Mouse (Mus musculus): ENCODE measurements around the gene Wdr37.

The Wdr37 gene

DNA sequence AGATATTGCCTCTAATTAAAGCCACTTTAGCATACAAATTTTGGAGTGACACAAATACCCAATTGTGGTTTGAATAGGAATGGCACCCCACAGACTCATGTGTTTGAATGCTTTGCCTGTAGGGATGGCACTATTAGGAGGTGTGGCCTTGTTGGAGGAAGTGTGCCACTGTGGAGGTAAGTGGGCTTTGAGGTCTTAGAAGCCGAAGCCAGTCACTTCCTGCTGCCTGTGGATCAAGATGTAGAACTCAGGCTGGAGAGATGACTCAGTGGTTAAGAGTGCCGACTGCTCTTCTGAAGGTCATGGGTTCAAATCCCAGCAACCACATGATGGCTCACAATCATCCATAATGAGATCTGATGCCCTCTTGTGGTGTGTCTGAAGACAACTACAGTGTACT lies 30.8 kb downstream of the Wdr37 start:
- DNase-seq (ENCODE audit: low spot score in 2 of 2) = no peak

DNA sequence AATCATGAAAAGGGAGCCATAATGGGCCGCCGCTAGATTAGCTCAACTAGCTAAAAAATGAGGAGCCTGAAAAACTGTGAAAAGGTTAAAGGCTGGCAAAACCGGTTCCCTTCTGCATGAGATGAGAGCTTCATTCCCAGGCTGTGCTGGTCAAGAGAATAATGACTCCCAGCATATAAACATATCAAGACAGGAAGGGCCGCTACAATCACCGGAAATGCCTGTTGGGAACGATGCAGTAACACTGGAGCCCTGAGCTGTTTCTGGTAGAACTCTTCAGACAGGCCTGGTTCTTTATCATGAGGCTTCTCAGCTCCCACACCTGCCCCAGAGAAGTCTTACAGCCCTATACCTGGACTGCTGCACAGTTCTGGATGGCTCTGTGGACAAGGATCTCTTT lies 31.8 kb downstream of the Wdr37 start:
- DNase-seq (ENCODE audit: low spot score in 2 of 2) = no peak

DNA sequence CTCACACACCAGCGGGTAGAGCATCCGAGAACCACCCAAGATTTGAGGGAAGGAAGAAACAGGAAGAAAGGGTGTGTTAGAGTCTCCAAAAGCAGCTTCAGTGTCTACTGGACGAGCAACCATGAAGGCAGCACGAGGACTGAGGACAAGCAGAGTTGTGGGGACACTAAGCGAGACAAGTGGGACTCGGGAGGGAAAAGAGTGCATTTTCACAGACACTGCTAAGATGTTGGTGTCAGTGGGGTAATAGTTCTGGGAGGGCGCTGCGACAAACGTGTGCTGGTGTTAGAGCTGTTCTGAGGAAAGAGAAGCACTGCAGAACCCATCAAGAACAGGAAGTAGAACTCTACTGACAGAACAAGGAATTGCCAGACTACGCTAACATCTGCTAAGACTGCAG lies 32.6 kb downstream of the Wdr37 start:
- DNase-seq (ENCODE audit: low spot score in 2 of 2) = no peak

DNA sequence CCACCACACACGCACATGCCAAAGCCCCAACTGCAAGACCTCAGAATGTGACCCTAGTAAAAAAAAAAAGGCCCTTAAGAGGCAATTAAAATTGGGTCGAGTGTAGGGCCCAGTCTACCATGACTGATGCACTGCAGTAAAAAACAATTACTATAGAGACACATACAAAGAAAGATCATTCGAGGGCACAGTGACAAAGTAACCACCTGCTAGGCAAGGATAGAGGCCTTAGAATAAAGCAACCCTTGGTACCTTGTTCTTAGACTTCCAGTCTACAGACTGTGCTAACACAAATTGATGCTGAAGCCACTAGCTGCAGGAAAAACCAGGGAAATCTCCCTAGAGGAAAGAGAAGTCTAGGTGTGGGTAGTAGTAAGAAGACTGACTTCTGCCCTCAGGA lies 33.3 kb downstream of the Wdr37 start:
- no peak for DNase-seq (ENCODE audit: low spot score in 2 of 2)

DNA sequence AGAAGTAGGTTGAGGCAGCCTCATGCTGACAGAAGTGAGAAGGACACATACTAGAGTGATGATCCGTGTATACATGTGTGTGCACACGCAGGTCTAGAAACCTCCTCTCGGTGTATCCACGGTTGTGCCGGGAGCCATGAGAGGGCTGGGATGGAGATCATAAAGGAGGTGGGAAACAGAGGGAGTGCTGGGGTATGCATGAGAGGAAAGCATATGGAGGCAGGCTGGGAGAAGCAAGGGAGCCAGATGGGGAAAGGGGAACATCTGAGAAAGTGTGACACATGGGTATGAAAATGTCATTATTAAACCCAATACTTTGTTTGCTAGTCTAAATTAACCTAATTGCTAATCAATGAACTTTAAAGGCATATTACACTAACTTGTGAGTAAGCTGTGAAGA lies 37.1 kb downstream of the Wdr37 start:
- no peak for DNase-seq (ENCODE audit: low spot score in 2 of 2)

DNA sequence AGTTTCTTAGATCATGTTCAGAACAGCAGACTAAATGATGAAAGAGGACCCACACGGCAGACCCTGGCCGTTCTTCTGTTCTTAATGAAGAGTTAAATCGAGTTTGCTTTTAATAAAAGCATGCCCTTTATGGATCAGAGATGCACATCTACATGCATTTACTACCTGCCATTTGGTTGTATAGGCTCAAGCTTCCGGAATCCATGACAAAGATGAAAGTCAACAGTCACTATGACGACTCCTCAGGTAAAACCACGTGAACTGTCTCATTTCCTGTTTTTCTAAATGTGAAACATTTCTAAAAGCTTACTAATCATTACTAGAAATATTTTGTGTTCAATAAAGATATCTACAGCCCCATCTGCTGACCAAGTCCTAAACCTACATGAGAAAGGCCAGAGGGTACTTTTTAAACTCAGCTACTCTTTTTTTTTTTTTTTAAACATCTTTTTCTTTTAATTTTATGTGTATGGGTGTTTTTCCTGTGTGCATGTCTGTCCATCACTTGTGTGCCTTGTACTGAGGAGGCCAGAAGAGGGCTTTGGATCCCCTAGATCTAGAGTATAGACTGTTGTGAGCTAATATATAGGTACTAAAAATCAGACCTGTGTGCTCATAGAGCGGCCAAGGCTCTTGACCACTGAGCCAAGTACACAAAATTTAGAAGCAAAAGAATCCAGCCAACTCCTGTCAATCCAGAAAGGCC lies 40.0 kb downstream of the Wdr37 start:
- no peak for DNase-seq (ENCODE audit: low spot score in 2 of 2)

DNA sequence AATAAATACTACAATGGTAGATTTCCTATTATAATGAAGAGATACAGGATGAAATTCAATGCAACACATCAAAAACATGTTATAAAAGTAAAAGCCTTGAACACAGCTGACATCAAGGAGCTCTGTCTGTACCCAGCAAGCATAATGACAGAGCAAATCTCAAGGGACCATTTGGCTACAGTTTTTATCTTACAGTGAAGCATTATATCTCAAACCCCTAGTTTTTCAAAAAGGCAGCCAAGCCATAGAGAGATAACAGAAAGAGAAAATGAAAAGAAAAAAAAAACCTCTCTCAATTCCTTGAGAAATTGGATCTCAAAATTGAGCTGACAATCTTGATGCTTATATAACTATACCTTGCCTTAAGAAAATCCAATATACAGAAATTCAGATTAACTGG lies 41.0 kb downstream of the Wdr37 start:
- no peak for DNase-seq (ENCODE audit: low spot score in 2 of 2)

DNA sequence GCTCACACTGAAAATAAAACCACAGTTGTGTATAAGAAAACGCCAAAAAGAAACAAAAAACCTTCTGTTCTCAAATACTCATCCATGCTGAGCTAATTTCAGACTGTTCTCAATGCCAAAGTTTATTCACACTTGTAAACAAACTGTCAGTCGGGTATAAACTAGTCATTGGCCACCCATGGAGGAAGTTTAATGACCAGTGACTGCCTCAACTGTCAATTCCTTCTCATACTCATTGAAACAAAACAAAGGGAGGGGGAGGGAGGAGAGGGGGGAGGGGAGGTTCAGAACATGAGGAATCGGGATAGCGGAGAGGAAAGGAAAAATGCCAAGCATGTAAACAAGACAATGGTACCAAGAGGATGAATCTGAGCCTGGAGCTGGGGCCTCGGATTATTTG lies 41.9 kb downstream of the Wdr37 start:
- no peak for DNase-seq (ENCODE audit: low spot score in 2 of 2)

DNA sequence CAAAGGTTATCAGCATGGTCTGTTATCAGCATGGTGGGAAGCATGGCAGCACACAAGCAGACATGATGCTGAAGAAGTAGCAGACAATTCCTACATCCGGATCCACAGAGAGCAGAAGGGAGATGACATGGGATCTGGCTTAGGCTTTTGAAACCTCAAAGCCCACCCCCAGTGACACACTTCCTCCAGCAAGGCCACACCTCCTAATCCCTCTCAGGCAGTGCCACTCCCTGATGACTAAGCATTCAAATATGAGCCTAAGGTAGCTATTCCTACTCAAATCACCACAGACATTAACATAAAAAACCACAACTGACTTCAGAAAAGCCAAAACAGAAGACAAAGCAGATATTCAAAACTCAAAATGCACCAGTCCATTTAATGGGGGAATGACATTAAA lies 42.8 kb downstream of the Wdr37 start:
- DNase-seq (ENCODE audit: low spot score in 2 of 2) = no peak

DNA sequence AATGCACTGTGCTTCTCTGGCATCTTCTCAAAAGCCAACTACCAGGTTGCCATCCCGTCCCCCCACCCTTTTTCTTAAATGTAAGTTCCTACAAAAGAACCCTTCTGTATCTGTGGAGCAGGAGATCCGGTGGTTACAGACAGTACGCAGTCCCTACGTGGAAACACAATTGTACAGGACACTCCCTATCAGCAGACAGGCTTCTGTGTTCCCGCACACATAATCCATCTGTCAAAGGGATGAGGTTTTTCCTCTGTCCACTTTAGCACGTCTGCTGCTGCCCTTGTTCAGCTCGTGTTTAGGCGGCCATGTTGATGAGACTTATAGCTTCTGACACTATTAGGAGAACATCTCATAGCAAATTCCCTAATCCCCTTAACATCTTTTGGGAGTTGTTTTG lies 48.2 kb downstream of the Wdr37 start:
- no peak for DNase-seq (ENCODE audit: low spot score in 2 of 2)

DNA sequence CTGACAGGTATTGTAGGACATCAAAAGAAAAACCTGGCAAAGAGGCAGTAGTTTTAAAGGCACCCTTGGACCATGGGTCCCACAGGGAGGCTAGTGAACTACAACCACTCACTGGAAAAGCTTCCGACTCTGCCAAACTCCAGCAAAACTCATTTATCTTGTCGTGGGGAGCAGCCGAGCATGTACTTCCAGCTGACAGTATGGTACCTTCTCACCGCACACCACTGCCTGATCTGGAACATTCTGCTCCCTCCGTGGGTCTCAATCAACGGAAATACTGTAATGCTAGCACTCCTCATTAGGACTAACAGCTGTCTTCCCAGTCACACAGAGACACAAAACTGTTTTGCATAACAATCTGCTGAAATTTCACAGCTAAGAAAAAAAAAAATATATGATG lies 48.6 kb downstream of the Wdr37 start:
- DNase-seq (ENCODE audit: low spot score in 2 of 2) = no peak

DNA sequence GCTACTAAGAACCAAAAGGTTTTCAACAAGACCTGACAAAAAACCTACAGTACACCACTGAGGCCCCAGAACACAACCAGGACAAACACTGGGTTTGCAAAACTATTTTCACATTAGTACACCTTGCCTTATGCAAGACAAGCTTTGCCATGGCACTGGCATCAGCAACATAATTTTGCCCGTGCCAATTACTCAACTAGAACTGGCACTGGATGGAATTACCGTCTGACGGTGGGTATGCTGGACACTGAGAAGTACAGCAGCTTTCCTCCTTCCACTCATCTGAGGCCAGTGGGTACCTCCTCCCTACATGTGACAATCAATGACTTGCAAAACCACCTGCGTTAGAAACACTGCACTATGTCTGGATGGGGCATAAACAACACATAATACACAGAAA lies 49.5 kb downstream of the Wdr37 start:
- DNase-seq (ENCODE audit: low spot score in 2 of 2) = no peak

DNA sequence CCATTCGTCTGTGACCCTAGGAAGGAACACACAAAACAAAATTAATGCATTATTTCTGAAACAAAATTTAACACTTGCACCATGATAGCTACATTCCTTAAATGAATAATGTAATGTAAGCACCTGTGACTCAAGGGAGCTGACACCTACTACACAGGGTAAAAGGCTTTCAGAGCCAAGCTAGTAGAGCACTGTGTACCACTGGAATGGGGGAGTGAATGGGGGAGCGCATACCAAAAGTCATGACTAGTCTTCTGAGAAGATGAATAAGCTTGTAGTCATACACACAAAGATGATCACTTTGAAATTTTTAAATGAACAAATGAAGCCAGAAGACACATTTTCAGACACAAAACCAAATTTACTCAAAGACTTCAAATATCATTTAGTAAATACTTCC lies 65.8 kb downstream of the Wdr37 start:
- no peak for DNase-seq (ENCODE audit: low spot score in 2 of 2)

DNA sequence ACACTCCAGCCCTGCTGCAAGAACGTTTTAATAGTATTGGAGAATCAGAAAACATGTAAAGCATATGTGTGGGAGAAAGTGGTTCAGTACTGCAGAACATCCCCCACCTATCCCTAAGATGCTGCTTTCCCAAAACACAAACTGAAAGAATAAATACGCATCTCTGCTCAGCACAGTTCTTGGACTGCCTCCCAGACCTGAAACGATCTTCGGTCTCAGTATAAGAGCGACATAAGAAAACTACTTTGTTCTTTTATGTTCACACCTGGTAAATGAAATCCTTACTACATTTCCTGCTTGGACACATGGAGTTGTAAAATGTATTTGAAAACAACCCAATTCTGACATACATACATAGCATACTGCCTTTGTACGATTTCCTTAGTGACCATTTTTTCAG lies 71.1 kb downstream of the Wdr37 start:
- no peak for DNase-seq (ENCODE audit: low spot score in 2 of 2)

DNA sequence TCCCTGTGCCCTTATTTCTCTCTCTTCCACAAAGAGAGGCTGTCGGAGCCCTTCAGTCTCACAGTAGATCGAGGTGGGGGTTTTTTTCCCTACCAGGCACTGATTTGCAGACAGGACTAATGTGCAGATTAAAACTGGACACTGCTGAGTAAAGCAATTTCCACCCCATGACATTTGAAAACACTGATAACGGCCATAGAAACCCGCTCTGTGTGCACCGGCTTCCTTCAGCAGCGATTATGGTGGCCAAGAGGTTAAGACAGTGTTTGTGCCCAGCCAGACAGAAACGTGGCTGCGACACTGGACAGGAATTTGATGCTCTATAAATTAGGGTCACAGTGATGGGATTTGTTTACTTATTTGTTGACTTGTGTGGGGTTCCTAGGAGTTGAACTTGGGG lies 78.5 kb downstream of the Wdr37 start:
- DNase-seq (ENCODE audit: low spot score in 2 of 2) = no peak

DNA sequence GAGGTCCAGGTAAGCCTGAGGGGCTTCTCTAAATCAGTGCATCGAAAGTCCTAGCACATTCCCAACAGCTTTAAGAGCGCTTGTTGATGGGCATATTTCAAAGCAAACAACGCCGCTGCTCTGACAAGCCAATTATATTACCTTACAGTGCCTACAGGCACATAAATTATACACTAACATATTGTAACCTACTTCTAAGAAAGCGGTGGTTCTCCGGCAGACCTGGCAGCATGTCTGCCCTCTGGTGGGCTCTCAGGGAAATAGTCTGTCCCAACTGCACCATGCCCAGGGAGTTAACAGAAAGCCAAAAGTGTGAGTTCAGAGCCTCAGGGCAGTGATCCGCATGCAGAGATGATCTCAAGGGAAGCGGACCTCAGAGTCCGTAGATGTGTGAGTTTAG lies 86.5 kb downstream of the Wdr37 start:
- peak in 1 of 2 experiments; percentile 6 for DNase-seq (ENCODE audit: low spot score in 2 of 2)

DNA sequence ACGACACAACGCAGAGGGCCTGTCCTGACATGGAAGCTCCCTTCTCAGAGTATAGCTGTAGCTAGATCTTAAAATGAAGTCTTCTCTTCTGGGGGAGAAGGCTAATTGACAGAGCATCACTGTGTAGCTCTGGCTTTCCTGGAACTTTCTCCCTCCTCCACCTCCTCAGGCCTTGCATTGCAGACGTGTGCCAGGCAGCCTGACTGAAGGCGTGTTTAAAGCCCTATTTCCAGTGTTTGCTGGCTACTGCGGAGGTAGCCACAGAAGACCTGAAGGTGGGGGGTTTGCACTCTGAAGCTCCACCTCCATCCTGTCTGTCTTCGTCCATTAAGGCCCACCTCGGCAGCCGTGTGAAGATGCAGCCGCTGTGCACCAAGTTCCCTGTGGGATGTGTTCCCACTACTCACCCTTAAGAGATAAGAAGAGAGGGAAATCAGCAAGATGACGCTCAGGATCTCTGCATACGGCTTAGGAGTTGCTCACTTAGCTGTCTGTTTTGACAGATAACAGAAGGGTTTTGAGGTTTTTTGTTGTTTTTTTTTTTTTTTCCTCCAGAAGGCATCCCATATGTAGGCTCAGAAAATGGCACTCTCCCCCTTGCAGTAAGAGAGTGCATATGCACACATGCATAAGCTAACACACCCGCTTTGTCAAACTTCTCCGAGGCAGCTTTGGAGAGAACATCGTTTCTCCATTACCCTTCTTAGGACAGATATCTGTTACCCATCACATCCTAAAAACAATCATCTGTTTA lies 87.2 kb downstream of the Wdr37 start:
- DNase-seq (ENCODE audit: low spot score in 2 of 2) = no peak

DNA sequence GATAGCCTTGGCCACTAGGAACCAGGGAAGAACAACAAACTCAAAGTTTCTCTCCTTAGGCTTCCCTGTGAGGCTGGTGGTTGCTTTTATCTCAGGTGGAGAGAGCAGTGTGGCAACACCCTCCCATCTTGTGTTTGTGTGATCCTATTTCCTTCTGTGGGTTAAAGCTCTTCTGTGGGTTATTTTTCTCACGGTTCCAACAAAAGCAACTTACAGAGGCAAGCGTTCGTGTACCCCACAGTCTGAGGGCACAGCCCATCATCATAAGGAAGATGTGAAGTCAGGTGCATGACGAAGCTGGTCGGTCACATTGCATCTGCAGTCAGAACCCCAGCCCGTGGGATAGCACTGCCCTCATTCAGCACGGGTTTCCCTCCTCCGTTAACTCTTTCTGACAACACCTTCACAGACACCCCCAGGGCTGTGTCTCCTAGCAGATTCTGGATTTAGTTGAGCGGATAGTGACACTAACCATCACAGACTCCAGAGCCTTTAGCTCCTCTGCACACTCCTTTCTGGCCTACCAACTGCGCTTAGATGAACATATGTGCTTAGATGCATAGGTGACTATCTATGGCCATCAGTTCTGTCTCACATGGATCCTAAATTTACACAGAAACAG lies 87.9 kb downstream of the Wdr37 start:
- no peak for DNase-seq (ENCODE audit: low spot score in 2 of 2)

DNA sequence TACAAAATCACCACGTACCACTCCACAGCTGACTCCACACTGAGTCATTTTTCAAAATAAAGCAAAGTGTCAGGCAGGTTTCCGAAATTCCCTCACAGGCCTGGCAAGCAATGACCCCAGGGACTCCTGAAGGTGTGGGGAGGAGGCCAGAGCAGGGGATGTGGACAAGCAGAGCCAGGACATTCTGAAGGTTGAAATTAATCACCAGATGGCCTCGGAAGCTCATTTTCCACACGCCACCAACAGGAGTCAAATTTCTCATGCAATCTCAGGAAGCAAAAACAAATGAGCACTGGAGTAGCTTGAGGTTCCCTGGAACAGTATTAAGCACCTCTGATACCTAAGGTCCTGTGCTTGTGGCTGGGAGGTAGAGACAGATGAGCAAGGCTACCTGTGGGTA lies 89.1 kb downstream of the Wdr37 start:
- DNase-seq (ENCODE audit: low spot score in 2 of 2) = no peak

DNA sequence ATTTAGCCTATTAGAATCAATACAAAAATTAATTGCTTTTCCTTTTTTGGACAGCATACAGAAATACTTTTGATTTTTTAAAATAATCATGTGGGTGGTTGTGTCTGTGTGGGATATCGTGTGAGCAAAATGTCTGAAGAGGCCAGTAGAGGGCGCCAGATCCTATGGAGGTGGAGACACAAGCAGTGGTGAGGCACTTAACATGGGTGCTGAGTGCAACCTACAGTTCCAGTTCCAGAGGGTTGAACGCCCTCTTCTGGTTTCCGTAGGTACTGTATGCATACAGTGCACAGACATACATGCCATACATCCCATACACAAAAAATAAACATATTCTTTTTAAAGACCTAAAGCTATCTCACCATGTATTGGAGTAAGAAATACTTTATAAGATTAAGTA lies 91.3 kb downstream of the Wdr37 start:
- DNase-seq (ENCODE audit: low spot score in 2 of 2) = peak; percentile 14 to 42

DNA sequence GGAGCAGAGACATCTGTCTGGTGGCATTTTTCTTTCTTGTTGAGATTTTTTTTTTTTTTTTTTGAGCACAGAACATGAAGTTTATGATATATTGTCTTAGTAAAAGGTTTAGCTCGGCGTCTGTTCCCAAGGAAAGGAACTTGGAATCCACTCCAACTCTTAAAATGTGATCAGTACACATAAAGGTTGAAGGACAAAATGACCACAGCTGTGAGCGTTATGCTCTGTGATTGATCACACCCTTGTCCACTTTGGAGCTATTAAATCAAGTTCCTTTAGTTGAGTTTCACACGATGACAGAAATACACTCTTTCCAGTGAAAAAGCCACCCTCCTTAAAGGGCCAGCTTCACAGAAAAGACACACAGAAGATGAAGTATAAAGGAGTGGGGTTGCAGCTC lies 101.1 kb downstream of the Wdr37 start:
- no peak for DNase-seq (ENCODE audit: low spot score in 2 of 2)

DNA sequence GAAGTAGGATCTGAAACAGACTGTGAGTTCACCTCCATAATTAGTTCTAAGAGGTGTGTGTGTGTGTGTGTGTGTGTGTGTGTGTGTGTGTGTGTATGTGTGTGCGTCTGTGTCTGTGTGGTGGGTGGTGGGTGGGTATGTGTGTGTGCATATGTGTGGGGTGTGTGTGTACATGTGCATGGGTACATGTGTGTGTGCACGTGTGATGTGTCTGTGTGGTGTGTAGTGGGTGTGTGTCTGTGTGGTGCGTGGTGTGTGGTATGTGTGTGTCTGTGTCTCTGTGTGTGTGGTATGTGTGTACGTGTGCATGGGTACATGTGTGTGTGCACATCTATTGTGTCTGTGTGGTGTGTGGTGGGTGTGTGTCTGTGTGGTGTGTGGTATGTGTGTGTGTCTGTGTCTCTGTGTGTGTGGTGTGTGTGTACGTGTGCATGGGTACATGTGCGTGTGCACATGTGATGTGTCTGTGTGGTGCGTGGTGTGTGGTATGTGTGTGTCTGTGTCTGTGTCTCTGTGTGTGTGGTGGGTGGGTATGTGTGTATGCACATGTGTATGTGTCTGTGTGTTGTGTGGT lies 102.0 kb downstream of the Wdr37 start:
- DNase-seq (ENCODE audit: low spot score in 2 of 2) = no peak

DNA sequence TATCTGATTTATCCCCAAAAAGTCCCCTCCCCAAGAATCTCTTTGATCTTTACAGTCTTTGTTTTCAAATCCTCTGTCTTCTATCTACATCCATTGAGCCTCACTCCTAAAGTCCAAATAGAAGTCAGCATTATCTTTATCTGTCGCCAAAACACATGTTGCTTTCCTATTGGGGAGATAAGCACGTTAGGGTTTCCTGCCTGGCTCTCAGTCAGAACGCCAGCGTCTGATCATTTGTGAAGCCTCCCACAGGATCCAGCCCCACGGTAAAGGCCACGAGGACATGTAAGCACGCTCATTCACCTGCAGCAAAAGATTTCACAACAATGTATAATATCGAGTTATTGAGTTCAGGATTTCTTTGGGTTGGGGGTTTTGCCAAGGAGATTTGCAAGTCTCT lies 110.8 kb downstream of the Wdr37 start:
- no peak for DNase-seq (ENCODE audit: low spot score in 2 of 2)
